Mouse (Mus musculus): ENCODE results near the gene Tmem33.

Tmem33 gene

DNA sequence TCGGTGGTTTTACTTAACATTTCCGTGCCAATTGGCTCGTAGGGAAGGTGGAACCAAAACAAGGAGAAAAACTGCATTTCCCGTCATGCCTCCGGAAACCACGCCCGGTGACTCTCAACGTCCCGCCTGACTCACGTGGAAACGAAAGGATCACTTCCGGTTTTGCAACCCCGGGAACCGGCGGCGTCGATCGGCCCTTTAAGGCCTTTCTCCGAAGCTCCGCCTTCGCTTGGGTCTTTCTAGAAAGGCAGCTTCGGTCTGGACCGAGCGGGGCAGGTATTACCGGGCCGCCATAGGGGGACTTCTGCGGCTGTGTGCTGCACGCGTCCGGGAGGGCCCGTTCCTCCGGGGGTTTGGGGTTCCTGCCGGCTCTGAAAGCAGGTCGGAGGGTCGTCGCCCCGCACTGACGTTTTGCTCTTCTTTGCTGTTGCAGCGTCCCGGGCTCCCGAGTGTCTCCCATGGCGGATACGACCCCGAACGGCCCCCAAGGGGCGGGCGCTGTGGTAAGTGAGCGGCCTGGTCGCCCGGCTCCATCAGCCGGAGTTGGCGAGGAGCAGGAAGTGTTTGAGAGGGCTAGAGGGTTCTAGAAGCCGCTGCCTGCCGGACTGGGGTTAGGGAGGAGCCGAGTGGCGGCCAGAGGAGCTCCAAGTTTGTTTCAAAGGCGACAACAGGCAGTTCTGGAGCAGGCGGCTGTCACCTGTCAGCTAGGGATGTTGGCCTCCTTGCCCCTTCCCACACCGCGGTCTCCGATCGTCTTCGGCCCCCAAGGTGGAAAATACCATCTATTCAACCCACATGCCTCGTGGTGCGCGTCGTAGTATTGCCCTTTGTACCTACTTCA is at the start of gene Tmem33:
Gene Tmem33, plus strand, starts transcription at position 35 of the 841 bp plus-strand sequence.
- peak; percentile 91 for DNase-seq (ENCODE audit: low spot score)

GRCm38 (mm10) chr5:67213168-67213567 is 47.2 kb upstream of the Tmem33 start:
- no peak for DNase-seq (ENCODE audit: low spot score)

DNA sequence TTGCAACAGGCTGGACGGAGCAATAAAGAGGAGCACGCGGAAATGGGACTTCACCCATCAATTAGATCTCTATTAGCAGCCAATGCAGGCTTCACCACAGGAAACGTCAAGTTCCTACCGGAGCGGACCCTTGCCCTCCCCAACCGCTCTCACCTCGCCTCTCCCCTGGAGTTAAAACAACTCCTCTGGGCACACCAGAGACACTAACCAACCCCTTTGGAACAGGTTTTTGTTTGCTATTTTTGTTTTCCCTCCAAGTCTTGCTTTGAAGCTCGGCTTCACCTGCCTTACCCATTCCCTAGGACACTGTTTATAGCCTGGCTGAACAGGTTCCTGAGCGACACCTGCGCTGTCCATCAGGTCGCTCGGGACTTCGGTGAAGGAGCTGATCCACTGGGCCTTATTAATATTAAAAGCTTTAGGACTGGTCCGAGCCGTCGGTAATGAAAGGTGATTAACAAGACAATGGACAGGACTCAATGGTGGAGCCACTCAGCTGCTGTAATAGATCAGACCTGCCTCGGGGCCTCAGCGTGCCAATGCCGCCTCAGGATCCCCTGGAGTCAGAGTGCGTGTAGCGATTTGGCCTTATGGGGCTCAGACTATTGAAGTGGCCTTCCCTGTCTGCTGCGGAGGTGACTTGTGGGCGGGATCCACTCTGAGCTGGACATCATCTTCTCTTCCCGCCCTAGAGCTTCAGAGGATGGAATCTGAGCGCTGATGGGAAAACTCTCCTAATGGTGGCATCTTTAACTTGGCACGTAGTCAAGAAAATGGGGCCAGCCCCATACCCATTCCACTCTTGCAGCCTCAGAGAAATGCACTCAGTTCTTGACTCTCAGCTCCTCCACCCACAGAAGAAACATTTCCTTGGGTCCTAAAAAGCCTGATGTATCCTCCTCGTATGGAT is 45.0 kb upstream of the Tmem33 start:
- no peak for DNase-seq (ENCODE audit: low spot score)

GRCm38 (mm10) chr5:67216031-67216778 is 44.2 kb upstream of the Tmem33 start:
- DNase-seq (ENCODE audit: low spot score) = no peak

DNA sequence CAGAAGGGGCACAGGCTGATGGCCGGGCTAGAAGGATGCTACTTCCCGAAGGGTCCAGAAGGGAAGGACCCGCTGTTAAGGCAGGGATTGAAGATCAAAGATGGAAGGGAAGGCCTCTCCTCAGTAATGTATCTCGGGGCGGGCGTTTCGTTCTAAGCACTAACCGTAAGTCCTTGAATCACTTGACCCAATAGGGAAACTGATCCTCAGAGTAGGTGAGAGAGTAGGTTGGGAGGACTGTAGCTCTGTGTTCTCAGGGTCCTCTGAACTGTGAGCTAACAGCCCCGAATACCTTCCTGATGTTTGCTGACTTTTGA is 43.6 kb upstream of the Tmem33 start:
- DNase-seq (ENCODE audit: low spot score) = no peak

DNA sequence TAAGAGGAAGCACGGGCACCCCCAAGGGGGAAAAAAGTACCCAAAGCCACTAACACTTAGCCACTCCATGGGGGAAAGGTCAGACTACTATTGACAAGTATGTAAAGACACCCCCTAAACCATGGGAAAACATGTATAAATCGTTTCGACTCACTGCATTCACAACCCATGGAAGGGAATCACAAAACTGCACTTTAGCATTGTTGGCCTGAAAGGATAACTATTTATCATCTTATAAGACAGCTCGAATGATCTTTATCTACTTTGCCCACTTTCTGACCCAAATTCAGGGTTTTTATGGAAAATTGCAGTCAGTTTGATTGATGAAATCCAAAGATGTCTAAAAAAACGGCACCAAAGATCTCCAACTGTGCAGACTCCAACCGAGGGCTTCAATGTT is 38.5 kb upstream of the Tmem33 start:
- DNase-seq (ENCODE audit: low spot score) = no peak

DNA sequence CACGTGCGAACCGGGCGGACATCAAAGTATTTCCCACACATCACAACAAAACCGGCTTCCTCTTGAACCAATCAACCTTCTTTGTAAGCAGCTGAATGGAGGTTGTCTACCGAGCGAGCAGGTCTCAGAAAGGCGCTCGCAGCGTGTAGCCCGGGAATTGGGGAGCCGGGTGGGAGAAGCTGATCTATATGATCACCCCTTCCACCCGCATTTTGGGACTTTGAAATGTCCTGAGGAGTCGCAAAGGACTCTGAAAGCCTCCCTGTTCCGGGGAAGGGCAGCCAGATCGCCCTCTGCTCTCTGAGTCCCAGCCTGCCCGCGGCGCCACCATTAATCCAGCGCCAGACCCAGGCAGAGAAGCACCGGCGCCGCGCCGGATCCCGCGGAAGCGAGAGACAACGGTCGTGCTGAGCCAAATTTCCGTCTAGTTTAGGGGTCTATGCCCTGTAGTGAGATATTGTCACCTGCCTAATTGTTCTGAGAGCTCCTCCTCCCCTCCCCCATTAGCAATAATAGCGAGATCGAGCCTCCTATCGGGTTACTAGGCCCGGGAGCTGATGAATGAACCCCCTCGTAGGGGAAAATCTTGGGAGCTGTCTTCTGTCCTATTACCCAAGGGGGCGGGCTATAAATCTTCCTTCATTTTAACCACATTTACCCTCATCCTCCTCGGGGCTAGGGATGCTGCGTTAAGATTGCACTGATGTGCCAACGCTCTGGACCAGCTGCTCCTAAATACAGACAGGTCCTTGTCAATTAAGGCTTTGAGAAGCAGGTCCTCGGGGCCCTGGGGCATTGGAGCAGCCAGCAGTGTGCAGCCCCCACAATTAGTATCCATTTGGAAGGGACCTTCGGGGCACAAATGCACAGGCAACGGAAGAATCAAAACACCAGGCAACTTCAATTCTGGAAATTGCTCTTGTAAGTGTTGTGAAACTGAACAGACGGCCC is 37.6 kb upstream of the Tmem33 start:
- DNase-seq (ENCODE audit: low spot score) = no peak

GRCm38 (mm10) chr5:67223391-67224121 is 36.8 kb upstream of the Tmem33 start:
- DNase-seq (ENCODE audit: low spot score) = no peak

DNA sequence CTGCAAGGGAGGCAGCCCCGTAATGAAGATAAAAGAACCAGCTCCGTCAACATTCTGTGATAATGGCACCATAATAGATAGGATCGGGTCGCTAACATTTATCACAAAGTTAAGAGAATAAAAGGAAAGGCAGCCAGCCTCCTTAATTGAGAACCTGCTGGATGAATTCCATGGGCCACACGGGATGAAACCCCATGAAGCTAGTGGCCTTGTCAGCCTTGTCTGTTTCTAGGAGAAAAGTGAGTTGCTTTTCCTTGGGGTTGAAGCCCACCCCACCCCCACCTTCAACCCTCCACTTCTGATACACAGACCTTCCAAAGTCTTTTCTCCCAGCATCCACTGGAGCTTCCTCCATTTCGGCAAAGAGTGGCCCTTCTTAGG is 36.3 kb upstream of the Tmem33 start:
- DNase-seq (ENCODE audit: low spot score) = no peak

DNA sequence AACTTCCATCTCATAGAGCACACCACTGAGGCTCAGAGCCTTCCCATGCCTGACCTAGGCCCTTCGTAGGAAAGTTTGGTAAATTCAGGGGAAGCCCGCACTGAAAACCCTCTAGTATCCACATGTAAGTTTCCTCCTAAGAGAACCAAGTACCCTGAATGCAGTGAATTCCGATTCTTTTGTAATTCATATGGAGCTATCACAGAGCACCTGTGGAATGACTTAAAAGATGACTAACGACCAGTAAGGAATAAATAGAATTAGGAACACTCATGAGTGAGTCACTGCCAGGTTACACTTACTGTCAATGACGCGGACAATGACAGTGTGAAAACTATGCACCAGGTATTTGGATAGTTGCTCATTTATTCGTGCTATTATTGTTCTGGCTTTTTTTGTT is 34.6 kb upstream of the Tmem33 start:
- no peak for DNase-seq (ENCODE audit: low spot score)

- DNase-seq (ENCODE audit: low spot score) = no peak
These were observed 33.1 kb upstream of the Tmem33 start for GRCm38 (mm10) chr5:67227261-67227660.

GRCm38 (mm10) chr5:67227682-67228444 is 32.5 kb upstream of the Tmem33 start:
- DNase-seq (ENCODE audit: low spot score) = no peak

DNA sequence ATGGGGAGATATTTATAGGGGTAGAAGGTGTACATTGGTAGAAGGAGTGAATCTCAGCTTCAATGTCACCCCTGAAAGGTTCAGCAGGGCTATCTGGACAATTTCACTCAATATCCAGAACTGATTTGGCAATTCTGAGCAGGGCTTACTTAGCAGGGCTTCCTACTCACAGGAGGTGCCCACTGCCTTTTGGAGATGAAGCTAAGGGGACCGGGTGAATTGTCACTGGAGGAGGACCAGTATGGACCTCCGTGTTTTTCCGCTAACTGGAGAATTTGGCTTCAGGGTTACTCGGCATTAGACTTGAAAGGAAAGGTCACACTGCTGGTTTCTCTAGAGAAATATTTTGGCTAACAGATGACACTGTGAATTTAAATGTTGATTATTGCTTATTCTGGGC is 25.7 kb upstream of the Tmem33 start:
- DNase-seq (ENCODE audit: low spot score) = no peak

- no peak for DNase-seq (ENCODE audit: low spot score)
These were observed 24.9 kb upstream of the Tmem33 start for GRCm38 (mm10) chr5:67235462-67235861.

DNA sequence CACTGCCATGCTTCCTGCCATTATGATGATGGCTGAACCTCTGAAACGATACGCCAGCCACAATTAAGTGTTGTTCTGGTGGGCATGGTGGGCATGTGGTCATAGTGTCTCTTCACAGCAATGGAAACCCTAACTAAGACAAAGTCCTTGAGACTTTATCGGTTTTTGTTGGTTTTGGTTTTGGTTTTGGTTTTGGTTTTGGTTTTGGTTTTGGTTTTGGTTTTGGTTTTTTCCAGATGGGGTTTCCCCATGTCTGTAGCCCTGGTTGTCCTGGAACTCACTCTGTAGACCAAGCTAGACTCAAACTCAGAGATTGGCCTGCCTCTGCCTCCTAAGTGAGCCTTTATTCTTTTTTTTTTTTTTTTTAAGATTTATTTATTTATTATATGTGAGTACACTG is 23.8 kb upstream of the Tmem33 start:
- DNase-seq (ENCODE audit: low spot score) = no peak

GRCm38 (mm10) chr5:67238303-67238702 is 22.1 kb upstream of the Tmem33 start:
- no peak for DNase-seq (ENCODE audit: low spot score)

DNA sequence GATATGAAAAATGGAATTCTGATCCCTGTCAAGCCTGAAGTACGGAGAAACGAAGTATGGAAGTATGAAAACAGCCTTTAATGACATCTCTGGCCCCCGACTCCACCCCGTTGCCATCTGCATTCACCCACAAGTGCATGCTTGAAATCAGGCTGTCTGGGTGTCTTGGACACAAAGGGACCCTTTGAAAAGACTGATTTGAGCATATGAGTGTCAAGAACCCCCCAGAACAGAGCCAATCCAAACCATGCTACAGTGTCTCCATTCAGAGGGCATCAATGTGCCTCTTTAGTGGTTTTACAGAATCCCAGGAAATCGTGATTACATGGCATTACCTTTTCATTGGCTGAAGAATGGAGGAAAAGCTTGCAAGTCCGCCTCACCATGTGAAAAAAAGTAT is 18.7 kb upstream of the Tmem33 start:
- no peak for DNase-seq (ENCODE audit: low spot score)

DNA sequence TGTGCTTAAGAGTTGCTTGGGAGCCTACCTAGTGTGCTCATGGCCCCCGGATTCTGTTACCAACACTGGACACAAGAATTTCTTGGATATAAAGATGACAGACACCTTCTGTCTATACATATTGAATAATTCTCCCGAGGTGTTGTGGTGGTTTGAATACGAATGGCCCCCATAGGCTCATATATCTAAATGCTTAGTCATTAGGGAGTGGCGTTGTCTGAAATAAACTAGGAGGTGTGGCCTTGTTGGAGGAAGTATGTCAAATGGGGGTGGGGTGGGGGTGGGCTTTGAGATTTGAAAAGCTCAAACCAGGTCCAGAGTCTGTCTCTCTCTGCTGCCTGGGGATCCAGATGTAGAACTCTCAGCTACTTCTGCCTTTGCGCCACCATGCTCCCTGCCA is 17.1 kb upstream of the Tmem33 start:
- no peak for DNase-seq (ENCODE audit: low spot score)

GRCm38 (mm10) chr5:67252261-67252660 is 8.1 kb upstream of the Tmem33 start:
- DNase-seq (ENCODE audit: low spot score) = no peak

DNA sequence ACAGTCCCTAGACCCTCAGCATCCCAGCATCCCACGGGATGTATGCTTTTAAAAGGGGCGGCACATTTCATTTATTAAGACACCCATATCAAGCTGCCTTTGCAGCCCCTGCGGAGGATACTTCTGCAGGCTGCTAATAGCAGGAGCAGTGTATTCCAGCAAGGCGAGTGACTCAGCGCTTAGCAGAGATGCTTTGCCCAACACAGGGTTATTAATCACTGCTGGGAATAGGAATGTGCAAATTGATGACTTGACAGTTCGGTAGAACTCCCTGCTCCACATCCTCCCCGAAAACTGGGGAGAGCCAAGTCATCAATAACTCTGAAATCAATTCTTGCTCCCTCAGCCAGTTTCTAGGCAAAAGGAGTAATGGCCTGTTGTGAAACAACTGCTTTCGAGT is 4.7 kb upstream of the Tmem33 start:
- DNase-seq (ENCODE audit: low spot score) = no peak

All from ovary, adult 18-20 months (tissue).